Mouse (Mus musculus): ENCODE data around the gene Lyz2. TPM values are rescaled to one million over a fixed set of nuclear protein-coding genes. Genes with fewer than 3 reads are reported as not detected.
"Not testable (repeated sequence)": the region's sequence is repeated elsewhere in the genome, so short reads cannot be mapped to it uniquely, and the experiment has no call there.

The Lyz2 gene
- polyA plus RNA-seq, 1 experiment from 2014 or later = 3,526 TPM

DNA sequence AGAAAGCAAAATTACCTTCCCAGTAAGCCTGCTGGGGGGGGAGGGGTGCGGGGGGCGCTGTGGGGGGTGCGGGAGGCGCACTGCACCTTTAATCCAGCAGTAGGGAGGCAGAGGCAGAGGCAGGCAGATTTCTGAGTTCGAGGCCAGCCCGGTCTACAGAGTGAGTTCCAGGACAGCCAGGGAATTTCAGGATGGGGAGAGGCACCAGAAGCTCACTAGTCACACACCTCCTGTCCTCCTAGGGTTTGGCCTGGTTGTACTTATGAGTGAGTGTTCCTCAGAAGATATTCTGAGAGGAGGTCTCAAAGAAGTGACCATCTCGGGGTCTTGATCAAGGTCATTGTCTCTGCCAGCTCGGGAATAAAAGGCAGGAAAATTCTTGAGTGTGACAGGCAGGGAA, 30.0 kb upstream of the Lyz2 start:
- TF ChIP-seq EP300 (IDR thresholded peaks at IDR 0.05) = no peak
- TF ChIP-seq CTCF (IDR thresholded peaks at IDR 0.05) = no peak
- ATAC-seq = no peak
- H3K27ac ChIP-seq (ENCODE audit: low read length) = no peak overlapping the region

DNA sequence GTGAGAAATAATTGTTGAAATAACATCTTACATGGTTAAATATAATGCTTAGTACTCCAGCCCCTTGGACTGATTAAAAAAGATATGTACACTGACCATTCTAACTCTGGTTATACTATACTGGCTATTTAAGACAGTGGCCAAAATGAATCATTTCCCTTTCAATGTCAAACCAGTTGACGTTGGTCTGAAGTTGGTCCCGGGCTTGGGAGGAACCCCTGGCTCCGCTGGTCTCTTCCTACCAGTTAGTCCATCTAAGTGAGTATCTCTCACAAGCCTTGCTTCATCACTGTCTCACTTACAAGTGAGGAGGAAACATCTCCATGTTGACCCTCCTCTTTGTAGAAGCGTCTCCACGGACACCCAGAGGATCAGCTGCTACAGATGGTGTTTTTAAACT, 22.2 kb upstream of the Lyz2 start:
- WGBS = 82% methylated on average over 5 of the region's 5 CpGs
- H3K27ac ChIP-seq (ENCODE audit: low read length) = no peak overlapping the region
- no peaks in the 10 kb centered on the region for H3K27me3 ChIP-seq (replicated peaks; ENCODE audit: insufficient read depth, low read length)
- H3K4me2 ChIP-seq (replicated peaks; ENCODE audit: low read depth, low read length) = no peak overlapping the region
- H3K9me3 ChIP-seq (ENCODE audit: low read length) = no peaks in the 10 kb centered on the region
- TF ChIP-seq EP300 (IDR thresholded peaks at IDR 0.05) (no peak), CTCF (IDR thresholded peaks at IDR 0.05) (no peak)
- no peaks in the 10 kb centered on the region for H3K36me3 ChIP-seq (ENCODE audit: insufficient read depth, low read length)
- no peaks in the 10 kb centered on the region for H3K4me1 ChIP-seq (ENCODE audit: insufficient read depth, low read depth, low read length)
- H3K4me3 ChIP-seq (ENCODE audit: low read depth, low read length) = no peak overlapping the region
- no peak overlapping the region for H3K9ac ChIP-seq (replicated peaks; ENCODE audit: low read depth)
- DNase-seq (ENCODE audit: low spot score) = no peak
- ATAC-seq = no peak

More for the DNA sequence above, 30.0 kb upstream of the Lyz2 start:
- Histone ChIP-seq H3K4me1 (ENCODE audit: insufficient read depth, low read depth, low read length) (no peaks in the 10 kb centered on the region), H3K9ac (replicated peaks; ENCODE audit: low read depth) (no peak overlapping the region), H3K4me2 (replicated peaks; ENCODE audit: low read depth, low read length) (no peak overlapping the region), H3K27me3 (replicated peaks; ENCODE audit: insufficient read depth, low read length) (no peaks in the 10 kb centered on the region), H3K36me3 (ENCODE audit: insufficient read depth, low read length) (no peaks in the 10 kb centered on the region), H3K9me3 (ENCODE audit: low read length) (no peaks in the 10 kb centered on the region), H3K4me3 (ENCODE audit: low read depth, low read length) (no peak overlapping the region)
- no peak for DNase-seq (ENCODE audit: low spot score)
- 82% methylated on average over 8 of the region's 8 CpGs for WGBS

DNA sequence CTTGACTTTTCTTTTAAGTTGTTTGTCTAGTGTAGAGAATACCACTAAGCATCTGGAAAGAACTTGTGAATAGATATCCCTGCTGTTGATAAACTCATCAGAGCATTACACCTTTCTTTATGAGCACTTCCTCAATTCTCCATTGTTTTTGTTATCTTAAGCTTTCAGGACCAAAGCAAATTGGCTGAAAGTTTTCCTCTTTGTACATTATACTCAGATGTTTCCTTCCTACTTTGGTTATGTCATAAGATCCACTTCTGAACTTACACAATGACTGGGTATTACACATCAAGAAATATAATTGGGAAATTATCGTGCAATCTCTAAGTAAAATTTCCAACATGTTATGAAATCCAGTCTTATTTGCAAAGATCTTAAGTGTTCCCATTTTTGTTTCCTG, 19.6 kb upstream of the Lyz2 start:
- H3K27me3 ChIP-seq (replicated peaks; ENCODE audit: insufficient read depth, low read length) = no peaks in the 10 kb centered on the region
- 22% methylated on average over 1 of the region's 1 CpGs for WGBS
- no peak overlapping the region for H3K9ac ChIP-seq (replicated peaks; ENCODE audit: low read depth)
- H3K9me3 ChIP-seq (ENCODE audit: low read length) = no peaks in the 10 kb centered on the region
- H3K4me2 ChIP-seq (replicated peaks; ENCODE audit: low read depth, low read length) = no peak overlapping the region
- no peak overlapping the region for H3K4me3 ChIP-seq (ENCODE audit: low read depth, low read length)
- peak; percentile 95 for DNase-seq (ENCODE audit: low spot score)
- TF ChIP-seq EP300 (IDR thresholded peaks at IDR 0.05) (peak; percentile 99), CTCF (IDR thresholded peaks at IDR 0.05) (no peak)
- no peaks in the 10 kb centered on the region for H3K36me3 ChIP-seq (ENCODE audit: insufficient read depth, low read length)
- no peaks in the 10 kb centered on the region for H3K4me1 ChIP-seq (ENCODE audit: insufficient read depth, low read depth, low read length)
- ATAC-seq = peak; percentile 84
- peak overlapping the region; percentile 47; the same call in 1 of the 2 replicates for H3K27ac ChIP-seq (ENCODE audit: low read length)

DNA sequence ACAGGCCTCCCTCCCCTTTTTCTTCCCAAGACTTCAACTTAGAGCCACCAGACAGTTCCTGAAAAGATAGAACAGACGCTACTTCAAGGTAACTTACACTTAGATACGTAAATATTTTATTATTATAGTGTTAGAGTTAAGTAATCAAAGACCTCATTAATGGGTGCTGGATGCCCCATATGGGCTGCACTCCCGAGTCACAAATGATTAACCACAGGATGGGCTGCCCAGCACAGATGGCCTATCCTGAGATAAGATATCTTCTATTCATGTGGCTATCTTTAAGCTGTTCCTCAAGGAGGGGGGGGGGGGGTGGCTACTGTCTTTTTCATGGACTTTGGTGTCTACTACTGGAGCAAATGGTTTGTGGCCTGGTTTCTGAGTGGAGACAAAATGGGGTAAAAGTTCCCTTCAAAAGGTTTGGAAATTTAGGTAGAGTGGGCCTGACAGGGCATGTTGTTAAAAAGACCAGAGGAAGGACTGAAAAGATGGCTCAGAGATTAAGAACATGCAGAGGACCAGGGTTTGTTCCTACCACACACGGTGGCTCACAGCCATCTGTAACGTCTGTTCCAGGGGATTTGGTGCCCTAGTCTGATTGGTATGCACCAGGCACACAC, 17.9 kb upstream of the Lyz2 start:
- no peaks in the 10 kb centered on the region for H3K4me1 ChIP-seq (ENCODE audit: insufficient read depth, low read depth, low read length)
- no peak for TF ChIP-seq EP300 (IDR thresholded peaks at IDR 0.05)
- TF ChIP-seq CTCF (IDR thresholded peaks at IDR 0.05) = no peak
- H3K9me3 ChIP-seq (ENCODE audit: low read length) = no peaks in the 10 kb centered on the region
- no peak overlapping the region for H3K27ac ChIP-seq (ENCODE audit: low read length)
- no peak overlapping the region for H3K4me3 ChIP-seq (ENCODE audit: low read depth, low read length)
- no peaks in the 10 kb centered on the region for H3K27me3 ChIP-seq (replicated peaks; ENCODE audit: insufficient read depth, low read length)
- H3K4me2 ChIP-seq (replicated peaks; ENCODE audit: low read depth, low read length) = no peak overlapping the region
- no peak overlapping the region for H3K9ac ChIP-seq (replicated peaks; ENCODE audit: low read depth)
- WGBS = 69% methylated on average over 5 of the region's 5 CpGs
- no peak for ATAC-seq
- no peaks in the 10 kb centered on the region for H3K36me3 ChIP-seq (ENCODE audit: insufficient read depth, low read length)
- DNase-seq (ENCODE audit: low spot score) = no peak

DNA sequence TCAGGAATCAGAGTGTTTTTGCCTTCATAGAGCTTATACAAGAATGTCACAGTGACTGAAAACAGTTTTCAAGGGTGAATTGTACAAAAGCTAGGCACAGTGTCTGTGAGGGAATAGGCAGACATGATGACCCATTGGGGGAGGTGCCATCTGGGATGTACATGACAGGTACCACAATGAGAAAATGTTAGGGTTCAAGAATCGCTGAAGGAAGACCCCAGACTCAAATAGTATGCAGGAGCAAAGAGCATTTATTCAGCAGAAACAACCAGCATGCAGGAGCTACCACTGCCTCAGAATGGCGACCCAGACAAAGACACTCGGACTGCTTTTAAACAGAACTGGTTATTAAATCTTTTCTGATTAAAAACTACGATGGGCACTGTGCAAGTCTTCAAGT, 17.0 kb upstream of the Lyz2 start:
- Histone ChIP-seq H3K4me3 (ENCODE audit: low read depth, low read length) (no peak overlapping the region), H3K36me3 (ENCODE audit: insufficient read depth, low read length) (no peaks in the 10 kb centered on the region), H3K4me1 (ENCODE audit: insufficient read depth, low read depth, low read length) (no peaks in the 10 kb centered on the region), H3K27me3 (replicated peaks; ENCODE audit: insufficient read depth, low read length) (no peaks in the 10 kb centered on the region), H3K9me3 (ENCODE audit: low read length) (no peaks in the 10 kb centered on the region), H3K27ac (ENCODE audit: low read length) (no peak overlapping the region), H3K9ac (replicated peaks; ENCODE audit: low read depth) (no peak overlapping the region), H3K4me2 (replicated peaks; ENCODE audit: low read depth, low read length) (no peak overlapping the region)
- ATAC-seq (no peak), DNase-seq (ENCODE audit: low spot score) (no peak)
- TF ChIP-seq CTCF (IDR thresholded peaks at IDR 0.05) (no peak), EP300 (IDR thresholded peaks at IDR 0.05) (no peak)
- 87% methylated on average over 4 of the region's 4 CpGs for WGBS

DNA sequence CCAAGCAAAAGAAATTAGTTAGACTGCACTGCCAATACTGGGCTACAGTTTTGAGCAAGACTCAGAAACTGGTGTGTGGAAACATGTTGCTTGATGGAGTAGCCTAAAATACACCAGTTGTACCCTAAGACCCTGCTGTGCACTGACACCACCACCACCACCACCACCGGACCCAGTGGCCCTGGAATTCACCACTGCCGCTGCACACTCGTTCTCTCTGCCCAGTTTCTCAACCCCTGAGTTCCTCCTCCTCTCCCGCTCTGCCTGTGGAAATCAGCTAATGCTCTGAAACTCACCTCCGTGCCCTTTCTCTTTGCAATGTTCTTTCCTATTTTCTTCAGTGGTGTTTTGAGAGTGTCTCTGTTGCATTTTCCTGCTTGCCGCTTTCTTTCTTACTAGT, 16.2 kb upstream of the Lyz2 start:
- WGBS = 67% methylated on average over 6 of the region's 6 CpGs
- TF ChIP-seq EP300 (IDR thresholded peaks at IDR 0.05) (no peak), CTCF (IDR thresholded peaks at IDR 0.05) (no peak)
- Histone ChIP-seq H3K4me1 (ENCODE audit: insufficient read depth, low read depth, low read length) (no peaks in the 10 kb centered on the region), H3K27me3 (replicated peaks; ENCODE audit: insufficient read depth, low read length) (no peaks in the 10 kb centered on the region), H3K9me3 (ENCODE audit: low read length) (no peaks in the 10 kb centered on the region), H3K9ac (replicated peaks; ENCODE audit: low read depth) (no peak overlapping the region), H3K36me3 (ENCODE audit: insufficient read depth, low read length) (no peaks in the 10 kb centered on the region), H3K27ac (ENCODE audit: low read length) (no peak overlapping the region), H3K4me2 (replicated peaks; ENCODE audit: low read depth, low read length) (no peak overlapping the region), H3K4me3 (ENCODE audit: low read depth, low read length) (no peak overlapping the region)
- ATAC-seq (no peak), DNase-seq (ENCODE audit: low spot score) (no peak)

DNA sequence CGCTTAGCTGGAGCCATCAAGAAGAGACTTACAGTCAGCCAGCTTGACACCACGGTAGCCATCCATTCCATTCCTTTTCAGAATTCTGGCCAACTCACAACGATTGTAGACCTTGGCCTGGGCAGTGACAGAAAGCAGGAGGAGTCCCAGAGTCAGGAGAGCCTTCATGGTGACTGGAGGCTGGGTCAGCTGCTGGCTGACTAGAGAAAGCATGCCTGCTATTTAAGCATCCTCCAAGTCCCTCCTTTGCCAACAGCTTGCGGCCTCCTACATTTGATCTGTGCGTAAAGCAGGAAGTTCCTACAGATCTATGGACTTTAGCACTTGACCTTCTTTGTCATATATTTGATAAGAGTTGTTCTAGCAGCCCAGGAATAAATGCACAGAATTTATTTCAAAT, 10.6 kb upstream of the Lyz2 start, which contains the start of gene Lyz1:
Gene Lyz1, minus strand, starts transcription at position 198 of the 400 bp plus-strand sequence.
- Histone ChIP-seq H3K9ac (replicated peaks; ENCODE audit: low read depth) (no peak within 1 kb of the TSS), H3K9me3 (ENCODE audit: low read length) (no peaks in the 10 kb centered on the region), H3K27me3 (replicated peaks; ENCODE audit: insufficient read depth, low read length) (no peaks in the 10 kb centered on the region), H3K4me3 (ENCODE audit: low read depth, low read length) (no peak within 1 kb of the TSS), H3K36me3 (ENCODE audit: insufficient read depth, low read length) (no peaks in the 10 kb centered on the region), H3K27ac (ENCODE audit: low read length) (no peak within 1 kb of the TSS), H3K4me1 (ENCODE audit: insufficient read depth, low read depth, low read length) (no peaks in the 10 kb centered on the region), H3K4me2 (replicated peaks; ENCODE audit: low read depth, low read length) (no peak within 1 kb of the TSS)
- WGBS = 51% methylated on average over 5 of the region's 5 CpGs
- no peak for ATAC-seq
- no peak for DNase-seq (ENCODE audit: low spot score)
- TF ChIP-seq CTCF (IDR thresholded peaks at IDR 0.05) = no peak
- TF ChIP-seq EP300 (IDR thresholded peaks at IDR 0.05) = no peak

DNA sequence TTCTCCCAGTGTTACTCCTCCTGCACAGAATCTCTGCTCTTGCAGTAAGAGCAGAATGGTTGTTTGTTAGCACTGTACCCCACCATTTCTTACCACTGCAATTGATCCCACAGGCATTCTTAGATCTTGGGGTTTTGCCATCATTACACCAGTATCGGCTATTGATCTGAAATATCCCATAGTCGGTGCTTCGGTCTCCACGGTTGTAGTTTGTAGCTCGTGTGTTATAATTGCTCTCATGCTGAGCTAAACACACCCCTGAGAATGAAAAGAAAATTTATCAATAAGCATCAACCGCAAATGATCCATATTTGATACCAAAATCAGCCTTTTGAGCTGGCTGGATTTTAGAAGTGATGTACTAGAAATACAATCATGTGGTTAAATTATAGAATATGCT, 8.8 kb upstream of the Lyz2 start:
- WGBS = 88% methylated on average over 6 of the region's 6 CpGs
- H3K27ac ChIP-seq (ENCODE audit: low read length); H3K9ac ChIP-seq (replicated peaks; ENCODE audit: low read depth); H3K4me2 ChIP-seq (replicated peaks; ENCODE audit: low read depth, low read length); H3K4me3 ChIP-seq (ENCODE audit: low read depth, low read length); H3K27me3 ChIP-seq (replicated peaks; ENCODE audit: insufficient read depth, low read length); H3K4me1 ChIP-seq (ENCODE audit: insufficient read depth, low read depth, low read length); H3K36me3 ChIP-seq (ENCODE audit: insufficient read depth, low read length); DNase-seq (ENCODE audit: low spot score); H3K9me3 ChIP-seq (ENCODE audit: low read length); ATAC-seq: not testable (repeated sequence)
